Mouse (Mus musculus) forebrain, embryonic 14.5 days (tissue): ENCODE data around the gene Rimkla. TPM values are rescaled to one million over a fixed set of nuclear protein-coding genes. Genes with fewer than 3 reads are reported as not detected.

Experiments
- ATAC-seq: fragments of 200-750 bp; cut with Nextera tagmentation; 2 replicates; pipeline ENCODE4 v1.8.0; 2017; ENCODE audit warnings: mild to moderate bottlenecking, moderate library complexity
- DNase-seq: peaks from one replicate; pipeline ENCODE4 v3.0.0-alpha.2; 2015; ENCODE audit warnings: low spot score
- H3K27ac ChIP-seq: fragments of 300-500 bp; sonication (generic); 2 replicates; pipeline ENCODE4 v1.5.1; 2014; ENCODE audit warnings: low read depth, mild to moderate bottlenecking, control low read depth, low read length, moderate library complexity
- H3K27me3 ChIP-seq: fragments of 300-500 bp; sonication (generic); replicated peaks from 2 replicates; pipeline ENCODE4 v1.6.1; 2014; ENCODE audit warnings: low read length, control low read depth, mixed read lengths; ENCODE audit not compliant: control insufficient read depth, insufficient read depth
- H3K36me3 ChIP-seq: fragments of 300-500 bp; sonication (generic); 2 replicates; pipeline ENCODE4 v1.6.1; 2014; ENCODE audit warnings: low read length, control low read depth; ENCODE audit not compliant: control insufficient read depth, insufficient read depth
- H3K4me1 ChIP-seq: fragments of 300-500 bp; sonication (generic); 2 replicates; pipeline ENCODE4 v1.6.1; 2014; ENCODE audit warnings: antibody characterized with exemption, low read length, control low read depth; ENCODE audit not compliant: control insufficient read depth, insufficient read depth
- H3K4me2 ChIP-seq: fragments of 300-500 bp; sonication (generic); 2 replicates; pipeline ENCODE4 v1.6.1; 2014; ENCODE audit warnings: mild to moderate bottlenecking, control low read depth, low read length
- H3K4me3 ChIP-seq: fragments of 300-500 bp; sonication (generic); 2 replicates; pipeline ENCODE4 v1.5.1; 2014; ENCODE audit warnings: low read depth, low read length, control low read depth
- H3K9ac ChIP-seq: fragments of 300-500 bp; sonication (generic); 2 replicates; pipeline ENCODE4 v1.6.1; 2014; ENCODE audit warnings: mild to moderate bottlenecking, low read length, control low read depth, moderate library complexity
- H3K9me3 ChIP-seq: fragments of 300-500 bp; sonication (generic); replicated peaks from 2 replicates; pipeline ENCODE4 v1.6.1; 2016; ENCODE audit warnings: low read length, control low read depth, mixed read lengths; ENCODE audit not compliant: control insufficient read depth
- WGBS: fragments of 180-500 bp; shearing (Covaris S2); extraction: QIAGEN DNeasy Blood & Tissue Kit; methylation state at CpG from one replicate; pipeline ENCODE4 v1.1.7; 2014; 5-methylcytosine and 5-hydroxymethylcytosine counted together
- polyA plus RNA-seq: library from polyadenylated mRNA; unstranded; fragments of >200 nt; fragmentation: Nextera tagmentation; extraction: Ambion mirVana; gene quantifications from 2 replicates; pipeline ENCODE4 v1.2.1, GENCODE M21; 2014

Rimkla gene
- polyA plus RNA-seq, 1 experiment from 2014 or later, result 17.7 TPM

DNA sequence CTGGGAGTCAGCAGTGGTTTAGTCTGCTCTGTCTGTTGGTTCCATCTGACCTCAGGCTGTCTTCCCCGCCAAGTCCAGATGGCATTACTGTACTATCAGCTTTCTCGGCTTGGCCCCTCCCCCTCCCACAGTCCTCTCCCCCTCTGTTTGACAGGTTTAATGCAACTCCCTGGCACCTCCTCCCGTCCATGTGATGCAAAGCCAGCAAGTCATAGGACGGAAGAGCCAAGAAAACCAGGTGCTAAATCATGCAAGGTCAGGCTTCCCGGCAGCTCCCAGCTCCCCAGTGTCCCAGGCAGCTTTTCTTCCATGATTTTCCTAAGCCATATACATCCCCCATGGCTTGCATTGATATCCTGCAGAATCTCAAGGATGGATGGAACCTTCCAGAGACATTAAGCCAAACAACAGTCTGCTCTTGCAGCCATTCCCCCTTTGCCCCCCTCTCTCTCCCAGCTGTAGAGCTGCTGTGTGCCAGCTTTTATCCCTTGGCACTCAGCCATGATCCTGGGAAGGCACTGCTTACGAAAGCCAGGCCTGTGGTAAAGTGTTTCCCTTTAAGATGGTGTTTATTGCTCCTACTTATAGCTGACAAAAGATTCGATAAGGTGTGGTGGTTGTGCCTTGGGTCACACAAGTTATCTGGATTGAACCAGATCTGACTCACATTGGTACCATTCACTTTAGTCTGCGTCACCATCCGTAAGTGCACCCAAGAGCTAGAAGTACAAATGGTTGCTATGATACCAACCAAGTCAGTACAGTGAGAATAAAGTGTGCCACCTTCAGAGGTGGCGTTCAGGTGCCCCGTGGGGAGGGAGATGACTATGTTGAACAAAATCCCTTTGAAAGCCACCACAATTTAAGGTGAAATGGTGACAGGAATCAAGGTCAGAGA lies 29.3 kb downstream of the Rimkla start:
- H3K4me3 ChIP-seq, result no peak overlapping the region
- peaks cover 31% of the 10 kb centered on the region for H3K4me1 ChIP-seq
- no peak overlapping the region for H3K9ac ChIP-seq
- H3K27ac ChIP-seq, result peak overlapping the region; percentile 89
- peak; percentile 90 for DNase-seq
- no peaks in the 10 kb centered on the region for H3K9me3 ChIP-seq
- ATAC-seq, result peak; percentile 64
- H3K27me3 ChIP-seq, result no peaks in the 10 kb centered on the region
- 30% methylated on average over 11 of the region's 11 CpGs for WGBS
- no peaks in the 10 kb centered on the region for H3K36me3 ChIP-seq
- peak overlapping the region; percentile 25; the same call in 1 of the 2 replicates for H3K4me2 ChIP-seq

DNA sequence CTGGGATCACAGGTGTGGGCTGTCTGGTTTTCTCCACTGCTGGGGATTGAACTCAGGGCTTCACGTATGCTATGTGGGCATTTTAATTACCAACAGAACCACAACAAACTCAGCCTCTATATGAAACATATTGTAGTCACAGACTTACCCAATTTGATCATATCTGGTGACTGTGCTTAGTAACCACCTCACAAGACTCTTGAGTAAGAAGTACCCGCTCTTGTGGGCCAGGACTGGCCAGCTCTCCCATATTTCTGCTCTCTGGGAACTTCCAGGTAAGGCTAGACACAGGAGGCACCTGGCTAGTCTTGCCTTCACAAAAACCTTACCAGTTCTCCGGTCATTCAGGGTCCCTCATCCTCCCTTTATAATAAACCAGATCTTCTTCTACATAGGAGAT lies 30.0 kb downstream of the Rimkla start:
- 86% methylated on average over 3 of the region's 3 CpGs for WGBS
- DNase-seq, result peak; percentile 2
- no peak for ATAC-seq
- Histone ChIP-seq H3K27me3 (no peaks in the 10 kb centered on the region), H3K4me3 (no peak overlapping the region), H3K9ac (no peak overlapping the region), H3K36me3 (no peaks in the 10 kb centered on the region), H3K4me2 (peak overlapping the region; percentile 25; the same call in 1 of the 2 replicates), H3K4me1 (peaks cover 31% of the 10 kb centered on the region), H3K27ac (peak overlapping the region; percentile 89), H3K9me3 (no peaks in the 10 kb centered on the region)

DNA sequence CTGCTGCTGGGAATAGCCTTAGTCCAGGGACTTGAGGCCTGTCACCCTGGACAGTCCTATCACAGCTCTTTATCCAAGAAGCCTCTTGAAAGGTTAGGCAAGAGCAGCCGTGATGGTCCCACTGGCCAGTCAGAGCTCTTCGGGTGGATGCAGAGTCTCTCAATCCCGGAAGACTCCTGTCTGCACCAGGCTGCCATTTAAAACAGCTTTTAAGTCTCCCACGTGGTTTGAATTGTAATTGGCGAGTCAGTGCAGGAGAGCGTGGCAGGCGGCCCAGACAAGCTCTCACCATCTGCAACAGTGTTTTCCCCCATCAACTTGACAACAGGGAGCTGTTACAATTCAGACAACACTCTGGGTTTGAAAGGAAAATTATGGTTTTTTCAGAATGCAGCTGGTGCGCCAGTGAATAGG lies 31.7 kb downstream of the Rimkla start:
- H3K27me3 ChIP-seq, result no peaks in the 10 kb centered on the region
- ATAC-seq, result peak; percentile 92
- no peaks in the 10 kb centered on the region for H3K9me3 ChIP-seq
- H3K4me3 ChIP-seq, result no peak overlapping the region
- WGBS, result 13% methylated on average over 8 of the region's 8 CpGs
- H3K4me1 ChIP-seq, result peaks cover 31% of the 10 kb centered on the region
- H3K27ac ChIP-seq, result peak overlapping the region; percentile 89
- peak overlapping the region; percentile 32 for H3K4me2 ChIP-seq
- peak; percentile 98 for DNase-seq
- H3K9ac ChIP-seq, result no peak overlapping the region
- H3K36me3 ChIP-seq, result no peaks in the 10 kb centered on the region

DNA sequence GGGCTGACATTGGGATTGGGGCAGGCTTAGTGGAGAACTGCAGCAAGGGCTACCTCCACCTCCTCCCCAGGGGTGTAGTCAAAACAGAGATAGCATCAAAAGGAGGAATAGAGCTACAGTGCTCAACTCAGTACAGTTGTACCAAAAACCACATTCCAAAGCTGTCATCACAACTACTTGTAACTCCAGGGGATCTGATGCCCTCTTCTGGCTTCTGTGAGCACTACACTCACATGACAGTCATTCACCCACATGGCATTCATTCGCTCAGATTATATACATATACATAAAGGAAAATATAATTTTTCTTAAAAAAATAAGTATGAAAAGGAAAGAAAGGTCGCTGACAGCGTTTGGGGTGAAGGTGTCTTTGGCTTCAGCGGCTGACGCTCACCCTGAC lies 32.1 kb downstream of the Rimkla start:
- Histone ChIP-seq H3K27ac (peak overlapping the region; percentile 89), H3K4me1 (peaks cover 31% of the 10 kb centered on the region), H3K4me3 (no peak overlapping the region), H3K9ac (no peak overlapping the region), H3K36me3 (no peaks in the 10 kb centered on the region), H3K4me2 (peak overlapping the region; percentile 32), H3K27me3 (no peaks in the 10 kb centered on the region), H3K9me3 (no peaks in the 10 kb centered on the region)
- ATAC-seq, result peak; percentile 38
- DNase-seq, result peak; percentile 76
- 67% methylated on average over 5 of the region's 5 CpGs for WGBS

DNA sequence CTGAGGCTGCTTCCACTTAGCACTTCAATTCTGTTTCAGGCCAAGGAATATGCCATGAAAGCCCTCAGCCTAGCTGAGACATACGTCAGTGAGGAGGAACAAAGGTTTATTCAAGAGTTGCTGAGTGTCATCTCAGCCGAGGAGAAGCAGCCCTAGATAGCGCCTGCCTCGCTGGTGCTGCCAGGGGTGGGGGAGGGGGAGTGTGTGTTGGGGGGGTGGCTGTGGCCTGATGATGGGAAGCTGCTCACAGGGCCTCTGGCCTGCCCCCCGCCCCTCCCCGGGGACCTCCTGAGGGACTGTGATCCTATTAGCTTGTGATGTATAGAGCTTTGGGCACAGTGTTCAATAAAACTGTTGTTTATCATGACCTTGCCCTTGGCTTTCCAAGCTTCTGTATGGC lies 38.9 kb downstream of the Rimkla start:
- H3K9ac ChIP-seq, result no peak overlapping the region
- no peak overlapping the region for H3K4me2 ChIP-seq
- peak overlapping the region; percentile 27 for H3K27ac ChIP-seq
- H3K27me3 ChIP-seq, result no peaks in the 10 kb centered on the region
- H3K4me1 ChIP-seq, result peaks cover 3% of the 10 kb centered on the region; the same call in 1 of the 2 replicates
- H3K4me3 ChIP-seq, result no peak overlapping the region
- no peaks in the 10 kb centered on the region for H3K9me3 ChIP-seq
- 17% methylated on average over 6 of the region's 6 CpGs for WGBS
- ATAC-seq (peak; percentile 61; the same call in 1 of the 2 replicates), DNase-seq (peak; percentile 39)
- H3K36me3 ChIP-seq, result no peaks in the 10 kb centered on the region

DNA sequence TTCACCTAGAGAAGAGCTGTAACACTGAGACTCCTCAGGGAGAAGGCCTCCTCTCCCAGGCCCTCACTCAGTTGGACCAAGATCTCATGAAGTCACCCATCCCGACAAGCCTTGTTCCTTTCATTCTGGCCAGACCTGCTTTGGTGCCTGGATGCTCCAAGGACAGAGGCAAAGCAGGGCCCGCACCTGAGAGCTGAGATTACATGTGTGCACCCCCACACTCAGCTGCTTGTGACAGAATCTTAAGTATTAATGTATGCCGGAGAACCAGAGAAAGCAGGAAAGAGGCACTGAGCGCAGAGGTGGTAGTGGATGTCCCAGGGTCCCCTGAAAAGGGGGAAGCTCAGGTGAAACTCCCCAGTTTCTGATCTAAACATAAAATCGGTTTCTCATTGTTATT lies 39.3 kb downstream of the Rimkla start:
- Histone ChIP-seq H3K9ac (no peak overlapping the region), H3K4me3 (no peak overlapping the region), H3K36me3 (no peaks in the 10 kb centered on the region), H3K9me3 (no peaks in the 10 kb centered on the region), H3K27me3 (no peaks in the 10 kb centered on the region), H3K4me2 (no peak overlapping the region), H3K27ac (peak overlapping the region; percentile 27), H3K4me1 (peaks cover 3% of the 10 kb centered on the region; the same call in 1 of the 2 replicates)
- peak; percentile 34; the same call in 1 of the 2 replicates for ATAC-seq
- peak; percentile 2 for DNase-seq
- 70% methylated on average over 5 of the region's 5 CpGs for WGBS

DNA sequence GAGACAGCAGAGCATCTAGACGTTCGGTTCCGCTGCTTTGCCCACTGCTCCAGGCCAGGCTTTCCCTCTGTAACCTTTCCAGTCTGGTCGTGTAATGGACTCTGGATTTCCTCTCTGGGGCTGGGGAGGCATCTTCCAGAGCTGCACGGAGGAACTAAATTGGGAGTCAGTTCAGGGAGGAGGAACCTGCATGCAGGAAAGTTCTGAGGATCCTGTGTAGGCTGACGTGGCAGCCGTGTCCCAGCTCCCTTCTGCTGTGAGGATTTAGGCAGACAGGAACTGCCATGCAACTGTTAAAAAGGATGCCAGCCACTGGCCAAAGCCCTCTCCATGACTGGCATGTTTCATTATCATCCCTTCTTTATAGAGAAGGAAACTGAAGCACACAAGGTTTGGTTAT lies 42.0 kb downstream of the Rimkla start:
- ATAC-seq (no peak), DNase-seq (no peak)
- WGBS, result 69% methylated on average over 7 of the region's 7 CpGs
- Histone ChIP-seq H3K9me3 (no peaks in the 10 kb centered on the region), H3K27ac (no peak overlapping the region), H3K9ac (no peak overlapping the region), H3K4me1 (peaks cover 3% of the 10 kb centered on the region; the same call in 1 of the 2 replicates), H3K4me2 (no peak overlapping the region), H3K36me3 (no peaks in the 10 kb centered on the region), H3K27me3 (no peaks in the 10 kb centered on the region), H3K4me3 (no peak overlapping the region)

DNA sequence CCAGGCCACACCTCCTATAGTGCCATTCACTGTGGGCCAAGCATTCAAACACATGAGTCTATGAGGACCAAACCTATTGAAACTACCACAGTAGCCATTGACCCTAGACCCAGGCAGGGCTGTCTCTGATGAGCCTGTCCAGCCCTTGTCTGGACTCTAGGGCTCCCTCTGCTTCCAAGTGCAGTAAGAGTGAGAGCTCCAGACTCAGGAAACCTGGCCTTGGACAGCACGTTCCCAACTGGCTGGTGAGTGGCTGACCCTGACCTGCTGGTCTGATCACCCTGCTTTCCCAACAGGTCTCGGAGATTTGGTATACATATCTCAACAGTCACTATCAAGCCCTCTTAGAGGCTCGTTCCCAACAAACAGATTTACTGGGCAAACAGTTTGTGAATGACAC lies 44.6 kb downstream of the Rimkla start:
- H3K27me3 ChIP-seq, result no peaks in the 10 kb centered on the region

DNA sequence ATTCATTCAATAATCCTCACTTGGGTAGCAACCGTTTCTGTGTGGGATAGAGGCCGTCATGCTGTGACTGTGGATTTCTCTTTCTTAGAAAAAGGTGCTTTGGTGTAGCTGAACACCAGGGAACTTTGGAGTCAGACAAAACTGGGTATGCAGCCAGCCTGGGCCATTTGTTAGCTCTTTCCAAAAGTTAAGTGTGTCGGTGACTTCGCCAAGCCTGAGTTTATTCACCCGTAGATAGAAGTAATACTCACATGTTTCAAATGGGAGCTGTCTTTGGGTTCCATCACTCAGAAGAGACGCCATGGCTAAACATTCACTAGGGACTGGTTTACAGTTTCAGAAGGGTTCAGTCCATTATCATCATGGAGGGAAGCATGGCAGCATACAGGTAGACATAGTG lies 45.2 kb downstream of the Rimkla start:
- H3K27me3 ChIP-seq, result no peaks in the 10 kb centered on the region
- ATAC-seq (no peak), DNase-seq (no peak)
- no peak overlapping the region for H3K4me2 ChIP-seq
- no peaks in the 10 kb centered on the region for H3K4me1 ChIP-seq
- no peak overlapping the region for H3K9ac ChIP-seq
- no peak overlapping the region for H3K27ac ChIP-seq
- H3K4me3 ChIP-seq, result no peak overlapping the region
- H3K36me3 ChIP-seq, result no peaks in the 10 kb centered on the region
- WGBS, result 90% methylated on average over 6 of the region's 6 CpGs
- no peaks in the 10 kb centered on the region for H3K9me3 ChIP-seq

More for the DNA sequence above, 44.6 kb downstream of the Rimkla start:
- Histone ChIP-seq H3K9me3 (no peaks in the 10 kb centered on the region), H3K4me1 (no peaks in the 10 kb centered on the region), H3K4me2 (no peak overlapping the region), H3K9ac (no peak overlapping the region), H3K4me3 (no peak overlapping the region), H3K36me3 (no peaks in the 10 kb centered on the region), H3K27ac (no peak overlapping the region)
- ATAC-seq (no peak), DNase-seq (no peak)
- 83% methylated on average over 3 of the region's 3 CpGs for WGBS
